Mouse (Mus musculus): ENCODE data around the gene Jaml. TPM values are rescaled to one million over a fixed set of nuclear protein-coding genes. Genes with fewer than 3 reads are reported as not detected.

Jaml gene
- polyA plus RNA-seq, 1 experiment from 2014 or later = 80.6 TPM

DNA sequence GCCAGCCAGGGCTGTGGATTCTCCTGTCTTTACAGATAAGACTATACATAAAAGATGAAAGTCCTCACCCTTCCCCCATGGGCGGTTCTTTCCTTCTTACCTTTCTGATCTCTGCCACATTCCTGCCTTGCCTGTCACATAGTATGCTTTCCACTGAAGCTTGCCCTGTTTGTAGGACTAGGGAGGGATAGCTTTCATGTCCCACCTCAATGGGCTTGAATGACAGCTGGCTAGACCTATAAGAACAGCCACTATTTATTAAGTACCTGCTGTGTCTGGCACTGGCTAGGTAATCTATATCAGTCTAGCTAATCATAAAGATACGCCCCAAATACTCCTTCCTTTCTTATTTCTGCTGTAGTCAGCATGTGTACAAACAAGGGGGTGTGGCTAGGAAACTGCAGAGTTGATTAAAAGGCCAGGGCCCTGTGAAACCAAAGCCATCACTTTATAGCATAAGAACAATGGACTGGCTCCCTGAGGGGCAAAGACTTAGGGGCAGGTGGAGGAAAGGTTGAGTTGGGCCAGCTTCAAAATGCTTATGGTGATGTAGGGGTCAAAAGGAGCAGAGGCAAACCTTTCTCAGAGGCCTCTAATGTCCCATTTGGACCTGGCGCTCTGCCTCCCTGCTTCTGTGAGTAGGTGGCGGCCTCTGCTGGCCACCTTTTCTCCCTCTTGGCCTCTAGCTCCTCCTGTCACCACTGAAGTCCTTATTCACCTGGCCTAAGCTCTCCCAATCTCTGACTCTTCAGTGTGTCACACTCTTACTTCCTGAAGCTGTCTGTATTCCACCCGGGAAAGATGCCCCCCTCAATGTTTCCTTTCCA is 54.7 kb downstream of the Jaml start:
- Histone ChIP-seq H3K9me3 (no peaks in the 10 kb centered on the region), H3K4me1 (replicated peaks) (peaks cover 16% of the 10 kb centered on the region), H3K36me3 (no peaks in the 10 kb centered on the region), H3K4me3 (replicated peaks) (no peak overlapping the region), H3K4me2 (replicated peaks) (no peak overlapping the region), H3K27me3 (replicated peaks) (peaks cover 28% of the 10 kb centered on the region), H3K27ac (no peak overlapping the region), H3K9ac (no peak overlapping the region)
- ATAC-seq = peak; percentile 85
- whole genome bisulfite sequencing = 18% methylated on average over 5 of the region's 5 CpGs

DNA sequence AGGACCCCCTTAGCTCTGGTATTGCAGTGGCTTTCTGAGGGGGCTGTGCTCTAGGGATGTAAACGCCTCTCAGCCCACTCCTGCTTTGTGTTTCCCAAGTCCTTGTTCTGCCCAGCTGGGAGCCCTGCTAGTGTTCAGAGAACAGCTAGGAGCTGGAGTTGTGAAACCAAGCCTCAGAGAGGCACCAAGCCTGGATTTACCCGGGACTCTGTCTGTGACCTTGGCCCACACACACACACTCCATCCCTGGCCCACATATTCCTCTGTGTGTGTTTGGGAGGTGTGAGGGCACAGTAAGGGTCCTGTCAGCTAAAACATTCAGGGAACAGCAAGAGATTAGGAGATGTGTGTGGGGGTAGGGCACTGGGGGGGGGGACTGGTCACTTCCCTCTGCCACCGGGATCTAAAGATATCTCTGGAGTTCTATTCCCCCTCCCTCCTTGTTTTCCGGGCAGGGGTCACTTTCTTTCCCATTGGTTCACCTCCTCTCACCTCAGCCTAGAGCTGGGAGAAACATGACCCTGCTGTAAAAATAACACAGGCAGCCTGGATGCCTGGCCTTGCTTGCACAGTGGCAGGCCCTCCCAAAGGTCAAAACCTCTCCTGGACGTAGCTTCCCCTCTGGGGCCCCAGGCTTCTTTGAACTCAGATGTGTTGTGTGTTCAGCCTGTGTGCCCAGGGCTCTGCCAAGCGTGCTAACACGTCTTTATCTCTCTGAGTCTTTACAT is 57.6 kb downstream of the Jaml start:
- WGBS = 23% methylated on average over 7 of the region's 7 CpGs
- peaks cover 50% of the 10 kb centered on the region for H3K27me3 ChIP-seq (replicated peaks)
- no peak overlapping the region for H3K9ac ChIP-seq
- H3K27ac ChIP-seq = no peak overlapping the region
- no peak overlapping the region for H3K4me3 ChIP-seq (replicated peaks)
- H3K36me3 ChIP-seq = no peaks in the 10 kb centered on the region
- ATAC-seq = no peak
- H3K4me1 ChIP-seq (replicated peaks) = peaks cover 21% of the 10 kb centered on the region
- H3K4me2 ChIP-seq (replicated peaks) = no peak overlapping the region
- H3K9me3 ChIP-seq = no peaks in the 10 kb centered on the region

DNA sequence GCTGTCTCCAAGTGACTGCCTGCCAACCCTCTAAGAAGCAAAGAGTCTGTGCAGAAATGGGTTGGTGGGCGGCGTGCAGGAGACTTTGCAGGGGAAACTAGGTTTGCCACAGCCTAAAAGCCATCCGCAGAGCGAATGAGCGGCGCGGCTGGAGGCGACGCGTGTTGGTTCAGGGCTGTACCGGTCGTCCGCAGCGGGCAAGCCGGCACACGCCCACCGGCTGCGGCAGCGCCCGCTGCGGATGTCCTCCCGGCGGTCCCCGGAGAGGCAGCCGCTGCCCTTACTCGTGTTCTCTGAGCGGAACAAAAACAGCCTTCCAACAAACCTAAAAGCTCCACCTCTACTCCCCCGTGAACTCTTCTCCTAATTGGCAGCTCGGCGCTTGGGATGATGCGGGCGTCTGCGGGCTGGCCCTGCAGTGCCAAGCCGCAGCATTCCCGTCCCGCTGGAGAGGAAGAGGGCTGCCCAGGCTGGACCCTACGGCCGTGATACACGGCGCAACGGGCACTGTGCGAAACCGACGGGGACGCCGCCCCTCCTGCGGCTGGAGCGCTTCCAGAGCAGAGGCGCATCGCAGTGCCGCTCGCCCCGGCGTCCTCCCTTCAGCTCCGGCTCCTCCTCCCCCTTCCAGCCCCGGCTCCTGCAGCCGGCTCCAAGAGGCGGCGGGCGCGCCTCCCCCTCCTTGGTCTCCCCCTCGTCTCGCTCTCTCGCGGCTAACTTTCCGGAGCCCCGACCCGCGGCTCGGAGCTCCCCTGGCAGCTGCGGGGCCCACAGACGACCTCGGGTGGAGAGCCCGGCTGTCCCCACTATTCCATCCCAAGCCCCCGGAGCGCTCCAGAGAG is 59.4 kb downstream of the Jaml start, which contains the start of gene Scn4b:
Scn4b (plus strand) TSS at position 205 of the 842 bp plus-strand sequence.
- no peaks in the 10 kb centered on the region for H3K36me3 ChIP-seq
- no peak within 1 kb of the TSS for H3K27ac ChIP-seq
- peaks cover 21% of the 10 kb centered on the region for H3K4me1 ChIP-seq (replicated peaks)
- peak within 1 kb of the TSS; percentile 40 for H3K4me3 ChIP-seq (replicated peaks)
- peaks cover 65% of the 10 kb centered on the region for H3K27me3 ChIP-seq (replicated peaks)
- ATAC-seq = peak; percentile 65
- under 1% methylated on average over 75 of the region's 76 CpGs for WGBS
- H3K9ac ChIP-seq = 0 out of 2 replicates have a peak within 1 kb of the TSS, but pooled peaks have one; percentile 11
- no peaks in the 10 kb centered on the region for H3K9me3 ChIP-seq
- peak within 1 kb of the TSS; percentile 87 for H3K4me2 ChIP-seq (replicated peaks)

DNA sequence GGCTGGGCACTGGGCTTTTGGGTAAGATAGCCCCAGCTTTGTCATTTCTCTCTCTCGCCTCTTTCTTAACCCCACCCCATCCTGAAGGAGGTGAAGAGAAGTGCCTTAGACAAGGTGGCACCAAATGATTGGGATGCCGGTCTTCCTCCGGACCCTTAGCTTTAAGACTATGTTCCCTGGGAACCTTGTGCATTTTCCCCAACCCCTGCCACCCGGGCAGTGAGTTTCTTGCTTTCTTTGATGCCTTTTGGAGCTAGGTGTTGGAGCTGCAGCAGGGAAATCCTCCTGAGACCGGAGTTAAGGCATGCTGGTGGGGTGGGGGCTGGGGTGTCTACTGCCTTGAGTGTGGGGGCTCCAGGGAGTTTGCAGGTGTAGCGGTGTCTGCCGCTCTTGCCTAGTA is 60.1 kb downstream of the Jaml start:
- ATAC-seq = no peak

DNA sequence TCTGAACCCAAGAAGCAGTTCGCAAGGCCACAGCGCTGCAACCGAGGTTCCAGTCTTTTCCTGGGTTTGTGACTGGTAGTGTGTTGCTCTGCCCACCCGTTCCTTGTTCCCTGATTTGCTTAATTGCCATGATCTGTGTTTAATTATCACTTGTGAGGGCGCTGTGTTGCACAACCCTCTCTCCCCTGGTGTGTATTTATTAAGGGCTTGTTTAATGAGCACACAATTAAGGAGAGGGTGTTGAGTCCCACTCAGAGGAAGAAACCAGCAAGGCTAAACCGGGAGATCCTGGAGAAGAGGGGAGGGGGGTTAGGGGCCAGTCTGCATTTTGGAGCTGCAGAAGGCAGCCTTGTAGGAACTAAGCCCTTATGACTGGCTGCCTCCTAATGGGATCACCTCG is 62.0 kb downstream of the Jaml start:
- Histone ChIP-seq H3K36me3 (no peaks in the 10 kb centered on the region), H3K27me3 (replicated peaks) (peaks cover 80% of the 10 kb centered on the region), H3K9me3 (no peaks in the 10 kb centered on the region), H3K4me1 (replicated peaks) (peaks cover 18% of the 10 kb centered on the region), H3K4me2 (replicated peaks) (no peak overlapping the region), H3K27ac (no peak overlapping the region), H3K4me3 (replicated peaks) (no peak overlapping the region), H3K9ac (no peak overlapping the region)
- ATAC-seq = no peak
- 60% methylated on average over 7 of the region's 7 CpGs for WGBS

More for the DNA sequence above, 60.1 kb downstream of the Jaml start:
- H3K4me3 ChIP-seq (replicated peaks) = peak overlapping the region; percentile 40
- no peaks in the 10 kb centered on the region for H3K36me3 ChIP-seq
- H3K27ac ChIP-seq = no peak overlapping the region
- 8% methylated on average over 7 of the region's 7 CpGs for WGBS
- peak overlapping the region; percentile 87 for H3K4me2 ChIP-seq (replicated peaks)
- peaks cover 69% of the 10 kb centered on the region for H3K27me3 ChIP-seq (replicated peaks)
- H3K9me3 ChIP-seq = no peaks in the 10 kb centered on the region
- no peak overlapping the region for H3K9ac ChIP-seq
- peaks cover 20% of the 10 kb centered on the region for H3K4me1 ChIP-seq (replicated peaks)

DNA sequence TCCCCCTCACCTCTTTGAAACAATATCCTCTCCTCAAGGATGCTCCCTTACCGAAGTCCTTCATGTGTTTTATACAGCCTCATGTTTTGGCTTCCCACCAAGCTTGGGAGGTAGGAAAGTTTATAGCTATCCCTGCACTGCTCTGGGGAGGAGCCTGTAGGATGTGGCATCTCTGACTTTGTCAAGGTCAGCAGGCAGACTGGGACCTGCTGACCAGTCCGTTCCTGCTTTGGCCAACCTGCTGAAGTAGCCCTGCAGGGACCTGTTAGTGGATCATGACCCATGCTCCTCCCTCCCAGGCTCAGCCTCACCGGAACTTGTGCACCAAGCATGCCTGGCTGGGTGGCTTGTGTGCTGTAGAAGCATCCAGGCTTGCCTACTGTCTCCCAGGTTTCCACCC is 63.7 kb downstream of the Jaml start:
- no peak overlapping the region for H3K4me2 ChIP-seq (replicated peaks)
- ATAC-seq = no peak
- WGBS = 41% methylated on average over 3 of the region's 3 CpGs

DNA sequence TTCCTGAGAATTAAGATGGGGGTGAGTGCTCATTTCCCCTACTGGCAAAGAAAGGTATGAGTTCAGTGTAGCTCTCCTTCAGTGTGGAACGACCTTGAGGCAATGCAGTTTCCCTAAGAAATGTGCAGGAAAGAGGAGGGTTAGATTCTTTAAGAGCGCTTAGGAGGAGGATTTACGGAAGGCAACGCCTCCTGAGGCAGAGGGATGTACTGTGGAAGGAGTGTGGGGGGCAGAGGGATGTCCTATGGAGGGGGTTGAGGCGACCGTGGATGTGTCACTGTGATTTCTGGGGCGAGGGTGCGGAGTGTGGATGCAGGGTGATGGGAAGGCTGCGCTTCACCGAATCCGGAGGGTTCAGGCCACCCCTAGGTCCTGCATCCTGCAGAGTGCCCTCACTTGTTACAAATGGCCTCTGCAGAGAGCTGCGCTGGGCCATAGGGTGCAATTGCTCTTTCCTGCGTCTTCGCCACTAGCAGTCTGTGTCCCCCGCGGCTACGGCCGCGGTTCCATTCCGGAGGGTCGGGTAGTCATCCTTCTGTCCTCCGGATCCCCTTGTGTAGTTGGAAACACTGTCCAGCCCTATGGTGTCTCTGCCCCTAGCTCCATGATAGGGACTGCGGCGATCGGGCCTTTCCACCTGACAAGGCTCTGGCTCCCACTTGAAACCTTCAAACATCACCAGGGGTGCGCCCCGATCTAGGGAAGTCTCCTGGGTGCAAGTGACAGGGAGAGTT is 66.7 kb downstream of the Jaml start:
- peak overlapping the region; percentile 44 for H3K9ac ChIP-seq
- no peak overlapping the region for H3K27ac ChIP-seq
- peak overlapping the region; percentile 82 for H3K4me2 ChIP-seq (replicated peaks)
- H3K4me3 ChIP-seq (replicated peaks) = peak overlapping the region; percentile 31
- peaks cover 8% of the 10 kb centered on the region; the same call in 1 of the 2 replicates for H3K4me1 ChIP-seq (replicated peaks)
- WGBS = 3% methylated on average over 27 of the region's 27 CpGs
- peaks cover 76% of the 10 kb centered on the region for H3K27me3 ChIP-seq (replicated peaks)
- peak; percentile 39; the same call in 1 of the 2 replicates for ATAC-seq
- H3K36me3 ChIP-seq = no peaks in the 10 kb centered on the region
- H3K9me3 ChIP-seq = no peaks in the 10 kb centered on the region

More for the DNA sequence above, 63.7 kb downstream of the Jaml start:
- Histone ChIP-seq H3K9me3 (no peaks in the 10 kb centered on the region), H3K27me3 (replicated peaks) (peaks cover 82% of the 10 kb centered on the region), H3K4me3 (replicated peaks) (no peak overlapping the region), H3K4me1 (replicated peaks) (peaks cover 19% of the 10 kb centered on the region), H3K27ac (no peak overlapping the region), H3K9ac (no peak overlapping the region), H3K36me3 (no peaks in the 10 kb centered on the region)

DNA sequence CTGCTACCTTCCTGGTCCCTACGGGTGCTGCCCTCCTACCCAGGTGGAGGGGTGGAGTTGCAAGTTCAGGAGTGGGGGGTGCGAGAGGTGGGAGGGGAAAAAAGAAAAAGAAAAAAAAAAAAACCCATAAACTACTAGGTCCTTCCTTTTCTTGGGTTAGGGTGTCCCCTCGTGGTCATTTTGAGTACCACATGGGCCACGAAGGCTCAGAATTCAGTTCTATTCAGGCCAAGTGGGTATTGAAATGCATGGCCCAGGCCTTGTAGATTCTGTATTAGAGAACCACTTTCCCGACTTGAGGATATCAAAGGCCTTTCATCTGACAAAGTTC is 67.2 kb downstream of the Jaml start:
- peak; percentile 65 for ATAC-seq
- Histone ChIP-seq H3K9me3 (no peaks in the 10 kb centered on the region), H3K4me1 (replicated peaks) (peaks cover 8% of the 10 kb centered on the region; the same call in 1 of the 2 replicates), H3K27ac (no peak overlapping the region), H3K4me3 (replicated peaks) (peak overlapping the region; percentile 31), H3K4me2 (replicated peaks) (peak overlapping the region; percentile 82), H3K36me3 (no peaks in the 10 kb centered on the region), H3K9ac (peak overlapping the region; percentile 44), H3K27me3 (replicated peaks) (peaks cover 72% of the 10 kb centered on the region)
- WGBS = under 1% methylated on average over 5 of the region's 5 CpGs

DNA sequence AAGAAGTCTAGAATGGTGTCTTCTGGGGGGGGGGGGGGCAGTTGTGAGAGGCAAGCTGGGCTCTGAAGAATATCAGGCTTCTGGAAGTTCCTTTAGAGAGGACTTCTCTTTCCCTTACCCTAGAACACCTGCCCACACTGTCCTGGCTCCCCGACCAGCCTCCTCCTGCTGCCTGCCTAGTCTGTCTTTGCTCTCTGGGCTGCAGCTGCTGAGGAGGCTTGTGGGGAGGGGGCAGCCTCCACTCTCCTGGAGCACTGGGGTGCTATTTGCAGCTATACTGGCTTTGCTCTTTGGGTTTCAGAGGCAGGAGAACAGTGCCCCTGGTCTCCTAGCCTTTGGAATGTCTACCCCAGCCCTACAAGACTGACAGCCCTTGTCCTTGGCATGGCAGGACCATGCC is 72.0 kb downstream of the Jaml start:
- H3K36me3 ChIP-seq = no peaks in the 10 kb centered on the region
- peaks cover 2% of the 10 kb centered on the region; the same call in 1 of the 2 replicates for H3K4me1 ChIP-seq (replicated peaks)
- no peak overlapping the region for H3K4me2 ChIP-seq (replicated peaks)
- H3K27ac ChIP-seq = no peak overlapping the region
- no peaks in the 10 kb centered on the region for H3K9me3 ChIP-seq
- ATAC-seq = no peak
- no peak overlapping the region for H3K9ac ChIP-seq
- peaks cover 38% of the 10 kb centered on the region for H3K27me3 ChIP-seq (replicated peaks)
- WGBS = 58% methylated on average over 1 of the region's 1 CpGs
- H3K4me3 ChIP-seq (replicated peaks) = no peak overlapping the region

DNA sequence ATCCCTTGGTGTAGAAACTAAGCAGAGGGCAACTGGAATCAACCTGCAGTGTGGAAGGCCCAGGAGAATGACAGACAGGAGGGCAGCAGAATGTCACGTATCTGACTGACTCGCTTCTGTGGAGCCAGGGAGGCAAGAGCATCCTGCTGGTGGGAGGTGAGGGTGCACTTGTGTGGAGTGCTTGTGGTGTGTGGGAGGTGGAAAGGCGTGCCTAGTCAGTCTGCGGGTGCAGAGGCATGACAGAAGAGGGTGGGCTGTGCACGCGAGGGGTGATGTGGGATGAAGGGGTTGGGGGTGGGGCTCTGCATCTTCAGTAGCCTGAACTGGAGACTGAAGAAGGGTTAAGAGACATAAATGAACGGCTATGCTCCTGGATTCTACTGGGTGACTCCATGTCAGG is 74.4 kb downstream of the Jaml start:
- WGBS = 68% methylated on average over 7 of the region's 7 CpGs

More for the DNA sequence above, 74.4 kb downstream of the Jaml start:
- no peak for ATAC-seq
- Histone ChIP-seq H3K27ac (no peak overlapping the region), H3K9me3 (no peaks in the 10 kb centered on the region), H3K4me2 (replicated peaks) (no peak overlapping the region), H3K9ac (no peak overlapping the region), H3K36me3 (no peaks in the 10 kb centered on the region), H3K27me3 (replicated peaks) (peaks cover 21% of the 10 kb centered on the region), H3K4me3 (replicated peaks) (no peak overlapping the region), H3K4me1 (replicated peaks) (no peaks in the 10 kb centered on the region)

All from intestine, embryonic 15.5 days (tissue).